Mouse (Mus musculus): Measurements from ENCODE around the gene Hist1h2bh. TPM values are rescaled to one million over a fixed set of nuclear protein-coding genes. Genes with fewer than 3 reads are reported as not detected.
A peak's percentile ranks its signal among the peaks of the same experiment; 100 is the strongest.
"Not testable (repeated sequence)": the region's sequence is repeated elsewhere in the genome, so short reads cannot be mapped to it uniquely, and the experiment has no call there.

Gene Hist1h2bh
- polyA plus RNA-seq, 1 experiment from 2014 or later, result 0.79 TPM

- WGBS, result 2% methylated on average over 8 of the region's 40 CpGs
Observed at GRCm38 (mm10) chr13:23575864-23576313, 32.7 kb upstream of the Hist1h2bh start.

GRCm38 (mm10) chr13:23575271-23575851 is 32.2 kb upstream of the Hist1h2bh start, which contains the start of gene Hist1h3d:
Hist1h3d (plus strand) TSS chr13:23575763.
- ATAC-seq (ENCODE audit: insufficient number of reproducible peaks, low FRiP score, low TSS enrichment, low read depth), result peak; percentile 68
- Histone ChIP-seq H3K4me3 (ENCODE audit: low read depth, low read length) (peak within 1 kb of the TSS; percentile 45), H3K27me3 (ENCODE audit: control insufficient read depth, insufficient read depth, low read length) (no peaks in the 10 kb centered on the region), H3K27ac (replicated peaks; ENCODE audit: low read depth, low read length) (peak within 1 kb of the TSS; percentile 94), H3K9ac (ENCODE audit: low read length) (peak within 1 kb of the TSS; percentile 85), H3K36me3 (ENCODE audit: control insufficient read depth, insufficient read depth, low read length) (no peaks in the 10 kb centered on the region), H3K4me2 (ENCODE audit: low read depth, severe bottlenecking) (peak within 1 kb of the TSS; percentile 69), H3K4me1 (ENCODE audit: control insufficient read depth, insufficient read depth, low read length) (peaks cover 5% of the 10 kb centered on the region; the same call in 1 of the 2 replicates), H3K9me3 (ENCODE audit: control insufficient read depth, low read length) (no peaks in the 10 kb centered on the region)
- peak; percentile 75 for DNase-seq (ENCODE audit: low spot score)
- under 1% methylated on average over 18 of the region's 18 CpGs for WGBS

More at GRCm38 (mm10) chr13:23575864-23576313, 32.7 kb upstream of the Hist1h2bh start:
- Histone ChIP-seq H3K4me2 (ENCODE audit: low read depth, severe bottlenecking) (peak overlapping the region; percentile 69), H3K9ac (ENCODE audit: low read length) (peak overlapping the region; percentile 85), H3K4me3 (ENCODE audit: low read depth, low read length) (peak overlapping the region; percentile 45), H3K27ac (replicated peaks; ENCODE audit: low read depth, low read length) (peak overlapping the region; percentile 94)
- not testable (repeated sequence) for H3K36me3 ChIP-seq (ENCODE audit: control insufficient read depth, insufficient read depth, low read length); H3K27me3 ChIP-seq (ENCODE audit: control insufficient read depth, insufficient read depth, low read length); H3K4me1 ChIP-seq (ENCODE audit: control insufficient read depth, insufficient read depth, low read length); ATAC-seq (ENCODE audit: insufficient number of reproducible peaks, low FRiP score, low TSS enrichment, low read depth); H3K9me3 ChIP-seq (ENCODE audit: control insufficient read depth, low read length)
- DNase-seq (ENCODE audit: low spot score), result peak; percentile 65

- not testable (repeated sequence) for H3K9me3 ChIP-seq (ENCODE audit: control insufficient read depth, low read length); ATAC-seq (ENCODE audit: insufficient number of reproducible peaks, low FRiP score, low TSS enrichment, low read depth); H3K4me1 ChIP-seq (ENCODE audit: control insufficient read depth, insufficient read depth, low read length); H3K27me3 ChIP-seq (ENCODE audit: control insufficient read depth, insufficient read depth, low read length); H3K36me3 ChIP-seq (ENCODE audit: control insufficient read depth, insufficient read depth, low read length)
- Histone ChIP-seq H3K9ac (ENCODE audit: low read length) (peak overlapping the region; percentile 60; the same call in 1 of the 2 replicates), H3K4me2 (ENCODE audit: low read depth, severe bottlenecking) (peak overlapping the region; percentile 43; the same call in 1 of the 2 replicates), H3K4me3 (ENCODE audit: low read depth, low read length) (peak overlapping the region; percentile 28), H3K27ac (replicated peaks; ENCODE audit: low read depth, low read length) (peak overlapping the region; percentile 95)
- peak; percentile 30 for DNase-seq (ENCODE audit: low spot score)
- WGBS, result under 1% methylated on average over 6 of the region's 39 CpGs
Observed at GRCm38 (mm10) chr13:23574546-23575170, 31.5 kb upstream of the Hist1h2bh start.

GRCm38 (mm10) chr13:23573898-23574524 is 30.8 kb upstream of the Hist1h2bh start, which contains the start of the genes Hist1h2bf and Hist1h2ad:
Hist1h2bf (minus strand) TSS chr13:23574196.
Hist1h2ad (plus strand) TSS chr13:23574381.
- not testable (repeated sequence) for H3K4me1 ChIP-seq (ENCODE audit: control insufficient read depth, insufficient read depth, low read length); H3K9me3 ChIP-seq (ENCODE audit: control insufficient read depth, low read length); H3K36me3 ChIP-seq (ENCODE audit: control insufficient read depth, insufficient read depth, low read length); H3K27me3 ChIP-seq (ENCODE audit: control insufficient read depth, insufficient read depth, low read length)
- H3K27ac ChIP-seq (replicated peaks; ENCODE audit: low read depth, low read length), result peak within 1 kb of the TSS; percentile 95
- DNase-seq (ENCODE audit: low spot score) (peak; percentile 91), ATAC-seq (ENCODE audit: insufficient number of reproducible peaks, low FRiP score, low TSS enrichment, low read depth) (peak; percentile 90)
- WGBS, result under 1% methylated on average over 35 of the region's 42 CpGs
- H3K4me3 ChIP-seq (ENCODE audit: low read depth, low read length), result peak within 1 kb of the TSS; percentile 37
- H3K9ac ChIP-seq (ENCODE audit: low read length), result peak within 1 kb of the TSS; percentile 82
- H3K4me2 ChIP-seq (ENCODE audit: low read depth, severe bottlenecking), result peak within 1 kb of the TSS; percentile 80

- peak overlapping the region; percentile 80 for H3K4me2 ChIP-seq (ENCODE audit: low read depth, severe bottlenecking)
- H3K36me3 ChIP-seq (ENCODE audit: control insufficient read depth, insufficient read depth, low read length); ATAC-seq (ENCODE audit: insufficient number of reproducible peaks, low FRiP score, low TSS enrichment, low read depth); H3K27me3 ChIP-seq (ENCODE audit: control insufficient read depth, insufficient read depth, low read length); H3K4me1 ChIP-seq (ENCODE audit: control insufficient read depth, insufficient read depth, low read length); H3K9me3 ChIP-seq (ENCODE audit: control insufficient read depth, low read length): not testable (repeated sequence)
- peak; percentile 59 for DNase-seq (ENCODE audit: low spot score)
- H3K9ac ChIP-seq (ENCODE audit: low read length), result peak overlapping the region; percentile 82
- peak overlapping the region; percentile 37 for H3K4me3 ChIP-seq (ENCODE audit: low read depth, low read length)
- H3K27ac ChIP-seq (replicated peaks; ENCODE audit: low read depth, low read length), result peak overlapping the region; percentile 95
- 14% methylated on average over 18 of the region's 20 CpGs for WGBS
Observed at GRCm38 (mm10) chr13:23573034-23573897, 30.1 kb upstream of the Hist1h2bh start.

- no peak for ATAC-seq (ENCODE audit: insufficient number of reproducible peaks, low FRiP score, low TSS enrichment, low read depth)
- Histone ChIP-seq H3K36me3 (ENCODE audit: control insufficient read depth, insufficient read depth, low read length) (no peaks in the 10 kb centered on the region), H3K27me3 (ENCODE audit: control insufficient read depth, insufficient read depth, low read length) (no peaks in the 10 kb centered on the region), H3K4me3 (ENCODE audit: low read depth, low read length) (peak overlapping the region; percentile 32), H3K27ac (replicated peaks; ENCODE audit: low read depth, low read length) (peak overlapping the region; percentile 95), H3K9me3 (ENCODE audit: control insufficient read depth, low read length) (no peaks in the 10 kb centered on the region), H3K4me2 (ENCODE audit: low read depth, severe bottlenecking) (peak overlapping the region; percentile 80), H3K4me1 (ENCODE audit: control insufficient read depth, insufficient read depth, low read length) (peaks cover 8% of the 10 kb centered on the region; the same call in 1 of the 2 replicates), H3K9ac (ENCODE audit: low read length) (peak overlapping the region; percentile 71)
- WGBS, result 39% methylated on average over 2 of the region's 2 CpGs
- peak; percentile 31 for DNase-seq (ENCODE audit: low spot score)
Observed at GRCm38 (mm10) chr13:23572218-23573033, 29.2 kb upstream of the Hist1h2bh start.

GRCm38 (mm10) chr13:23571504-23572217 is 28.5 kb upstream of the Hist1h2bh start:
- not testable (repeated sequence) for H3K27me3 ChIP-seq (ENCODE audit: control insufficient read depth, insufficient read depth, low read length); H3K36me3 ChIP-seq (ENCODE audit: control insufficient read depth, insufficient read depth, low read length); H3K4me1 ChIP-seq (ENCODE audit: control insufficient read depth, insufficient read depth, low read length); H3K9me3 ChIP-seq (ENCODE audit: control insufficient read depth, low read length); ATAC-seq (ENCODE audit: insufficient number of reproducible peaks, low FRiP score, low TSS enrichment, low read depth)
- peak overlapping the region; percentile 32 for H3K4me3 ChIP-seq (ENCODE audit: low read depth, low read length)
- peak overlapping the region; percentile 71 for H3K9ac ChIP-seq (ENCODE audit: low read length)
- DNase-seq (ENCODE audit: low spot score), result peak; percentile 60
- peak overlapping the region; percentile 95 for H3K27ac ChIP-seq (replicated peaks; ENCODE audit: low read depth, low read length)
- H3K4me2 ChIP-seq (ENCODE audit: low read depth, severe bottlenecking), result peak overlapping the region; percentile 80
- WGBS, result under 1% methylated on average over 9 of the region's 34 CpGs

Measured in limb, embryonic 11.5 days (tissue).